Mouse (Mus musculus) heart, embryonic 12.5 days (tissue): ENCODE data around the gene Lrrc8d. TPM values are rescaled to one million over a fixed set of nuclear protein-coding genes. Genes with fewer than 3 reads are reported as not detected.

Source experiments
- ATAC-seq: fragments of 200-750 bp; cut with Nextera tagmentation; 2 replicates; pipeline ENCODE4 v1.8.0; 2017; ENCODE audit warnings: moderate TSS enrichment, moderate library complexity; ENCODE audit not compliant: insufficient number of reproducible peaks, low FRiP score
- H3K27ac ChIP-seq: fragments of 300-500 bp; sonication (generic); 2 replicates; pipeline ENCODE4 v1.5.1; 2016; ENCODE audit warnings: mild to moderate bottlenecking, moderate library complexity; ENCODE audit not compliant: poor library complexity, severe bottlenecking
- H3K27me3 ChIP-seq: fragments of 300-500 bp; sonication (generic); replicated peaks from 2 replicates; pipeline ENCODE4 v1.6.1; 2016; ENCODE audit warnings: mild to moderate bottlenecking, moderate library complexity
- H3K36me3 ChIP-seq: fragments of 300-500 bp; sonication (generic); 2 replicates; pipeline ENCODE4 v1.6.1; 2016; ENCODE audit warnings: mild to moderate bottlenecking, moderate library complexity
- H3K4me1 ChIP-seq: fragments of 300-500 bp; sonication (generic); replicated peaks from 2 replicates; pipeline ENCODE4 v1.6.1; 2016; ENCODE audit warnings: mild to moderate bottlenecking
- H3K4me2 ChIP-seq: fragments of 300-500 bp; sonication (generic); 2 replicates; pipeline ENCODE4 v1.6.1; 2016; ENCODE audit warnings: mild to moderate bottlenecking, moderate library complexity
- H3K4me3 ChIP-seq: fragments of 300-500 bp; sonication (generic); 2 replicates; pipeline ENCODE4 v1.5.1; 2016; ENCODE audit warnings: mild to moderate bottlenecking
- H3K9ac ChIP-seq: fragments of 300-500 bp; sonication (generic); 2 replicates; pipeline ENCODE4 v1.6.1; 2016; ENCODE audit warnings: mild to moderate bottlenecking, moderate library complexity
- H3K9me3 ChIP-seq: fragments of 300-500 bp; sonication (generic); replicated peaks from 2 replicates; pipeline ENCODE4 v1.6.1; 2016; ENCODE audit warnings: mild to moderate bottlenecking, moderate library complexity
- WGBS: fragments of 180-500 bp; shearing (Covaris S2); methylation state at CpG from one replicate; pipeline ENCODE4 v1.1.7; 2016; 5-methylcytosine and 5-hydroxymethylcytosine counted together
- polyA plus RNA-seq: library from polyadenylated mRNA; unstranded; fragments of >200 nt; fragmentation: Nextera tagmentation; extraction: Ambion mirVana; gene quantifications from 2 replicates; pipeline ENCODE4 v1.2.1, GENCODE M21; 2016

Gene Lrrc8d
- polyA plus RNA-seq, 1 experiment from 2014 or later: 10.7 TPM

DNA sequence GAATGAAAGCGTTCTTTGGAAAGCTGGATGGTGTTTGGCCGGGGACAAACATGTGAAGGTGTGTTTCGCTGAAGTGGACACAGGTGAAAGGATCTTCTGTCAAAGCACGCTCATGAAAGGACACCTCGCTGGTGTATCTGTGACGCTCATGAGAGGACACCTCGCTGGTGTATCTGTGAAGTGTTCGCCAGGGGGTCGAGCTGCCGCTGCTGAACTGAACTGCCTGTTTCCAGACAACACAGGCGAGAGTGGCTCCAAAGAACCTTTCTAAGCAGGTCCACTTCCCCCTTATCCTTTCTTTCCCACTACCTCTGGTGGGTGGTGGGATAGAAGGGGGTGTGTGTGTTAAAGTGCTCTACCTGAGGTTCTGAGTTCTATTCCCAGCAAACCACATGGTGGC lies 174.7 kb downstream of the Lrrc8d start:
- Histone ChIP-seq H3K9me3 (no peaks in the 10 kb centered on the region), H3K9ac (no peak overlapping the region), H3K27me3 (0 out of 2 replicates have a peak, but pooled peaks cover 8% of the 10 kb centered on the region), H3K36me3 (no peaks in the 10 kb centered on the region), H3K4me2 (no peak overlapping the region), H3K4me1 (peaks cover 11% of the 10 kb centered on the region), H3K4me3 (no peak overlapping the region), H3K27ac (no peak overlapping the region)
- WGBS: 89% methylated on average over 11 of the region's 11 CpGs
- ATAC-seq: no peak

GRCm38 (mm10) chr5:105876068-105876924 lies 176.5 kb downstream of the Lrrc8d start, which contains the start of gene Zfp326:
Gene Zfp326 (plus strand): TSS chr5:105876565.
- WGBS: under 1% methylated on average over 67 of the region's 83 CpGs
- peak; percentile 96 for ATAC-seq
- Histone ChIP-seq H3K4me3 (peak within 1 kb of the TSS; percentile 94), H3K27me3 (no peaks in the 10 kb centered on the region), H3K27ac (peak within 1 kb of the TSS; percentile 84), H3K9ac (peak within 1 kb of the TSS; percentile 99), H3K4me1 (peaks cover 18% of the 10 kb centered on the region), H3K9me3 (no peaks in the 10 kb centered on the region), H3K4me2 (peak within 1 kb of the TSS; percentile 68), H3K36me3 (no peaks in the 10 kb centered on the region)

DNA sequence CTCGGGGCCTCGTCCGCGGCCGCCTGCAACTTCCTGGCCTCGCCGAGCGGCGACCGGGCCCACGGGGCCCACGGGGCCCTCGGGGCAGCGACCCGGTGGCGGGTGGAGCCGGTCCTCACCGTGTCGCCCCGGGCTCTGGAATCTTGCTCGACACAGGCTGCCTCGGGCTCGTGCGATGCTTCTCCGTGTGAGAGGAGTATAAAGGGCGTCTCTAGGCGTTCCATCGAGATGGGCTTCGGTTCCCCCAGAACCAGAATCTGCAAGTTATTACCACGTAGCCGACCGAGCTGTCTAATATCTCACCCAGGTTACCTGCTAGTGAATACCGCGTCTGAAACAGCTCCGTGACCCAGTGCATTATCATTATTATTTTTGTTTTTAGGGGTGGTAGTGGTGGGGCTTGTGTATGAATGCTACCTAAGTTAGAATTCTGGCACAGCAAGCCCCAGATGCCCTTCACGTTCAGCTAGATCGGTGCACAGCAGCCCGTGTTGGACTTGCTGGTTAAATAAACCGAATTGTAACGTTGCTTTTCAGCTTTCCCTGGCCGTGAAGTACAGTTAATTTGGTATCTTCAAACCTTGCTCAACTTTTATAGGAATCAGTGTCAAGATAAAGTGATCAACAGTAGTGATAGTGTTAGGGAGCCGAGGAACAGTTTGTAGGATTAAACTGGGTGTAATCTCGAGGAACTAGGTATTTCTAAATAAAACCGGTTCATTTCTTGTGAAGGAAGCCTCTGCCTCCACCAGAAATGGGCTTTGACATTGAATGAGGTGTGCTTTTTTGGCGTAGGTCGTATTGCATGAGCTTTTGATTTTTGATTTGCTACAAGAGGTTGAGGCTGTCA lies 177.4 kb downstream of the Lrrc8d start:
- Histone ChIP-seq H3K36me3 (no peaks in the 10 kb centered on the region; the same call in 1 of the 2 replicates), H3K4me1 (peaks cover 24% of the 10 kb centered on the region), H3K4me3 (peak overlapping the region; percentile 94), H3K9me3 (no peaks in the 10 kb centered on the region), H3K4me2 (peak overlapping the region; percentile 68), H3K27ac (peak overlapping the region; percentile 84), H3K9ac (peak overlapping the region; percentile 99), H3K27me3 (no peaks in the 10 kb centered on the region)
- under 1% methylated on average over 46 of the region's 46 CpGs for WGBS
- ATAC-seq: peak; percentile 56

Other genes starting within 250 kb of the Lrrc8d start
- gene Lrrc8c, start 180.6 kb upstream of the Lrrc8d start, polyA plus RNA-seq: 27.1 and 35.1 TPM in 2 replicates
- gene Zfp326, start 176.6 kb downstream of the Lrrc8d start, polyA plus RNA-seq: 35.6 and 36.7 TPM in 2 replicates